Mouse (Mus musculus) ES-Bruce4 (cell line): ENCODE results near the gene Rest.

Experiments
- CTCF ChIP-seq: IDR thresholded peaks from one replicate; pipeline ENCODE4 v1.8.1; 2011; ENCODE audit warnings: low read depth, low read length
- EP300 ChIP-seq: IDR thresholded peaks from 2 replicates; pipeline ENCODE4 v1.6.1; 2011; ENCODE audit warnings: low read depth, low read length; ENCODE audit not compliant: insufficient read depth
- POLR2A ChIP-seq: IDR thresholded peaks from one replicate; pipeline ENCODE4 v1.8.1; 2011; ENCODE audit warnings: low read length; ENCODE audit not compliant: insufficient read depth

GRCm38 (mm10) chr5:77259315-77259714 is 6.0 kb upstream of the Rest start:
- TF ChIP-seq EP300 (peak; percentile 61; the same call in 1 of the 2 replicates), CTCF (no peak), POLR2A (no peak)
